Mouse (Mus musculus) WW6 (cell line): ENCODE results near the gene Havcr2.
"Not testable (repeated sequence)": the region's sequence is repeated elsewhere in the genome, so short reads cannot be mapped to it uniquely, and the experiment has no call there.

Experiments
- DNase-seq: peaks from one replicate; pipeline ENCODE4 v3.0.0-alpha.2; 2013; ENCODE audit warnings: low read depth, low spot score

The Havcr2 gene

DNA sequence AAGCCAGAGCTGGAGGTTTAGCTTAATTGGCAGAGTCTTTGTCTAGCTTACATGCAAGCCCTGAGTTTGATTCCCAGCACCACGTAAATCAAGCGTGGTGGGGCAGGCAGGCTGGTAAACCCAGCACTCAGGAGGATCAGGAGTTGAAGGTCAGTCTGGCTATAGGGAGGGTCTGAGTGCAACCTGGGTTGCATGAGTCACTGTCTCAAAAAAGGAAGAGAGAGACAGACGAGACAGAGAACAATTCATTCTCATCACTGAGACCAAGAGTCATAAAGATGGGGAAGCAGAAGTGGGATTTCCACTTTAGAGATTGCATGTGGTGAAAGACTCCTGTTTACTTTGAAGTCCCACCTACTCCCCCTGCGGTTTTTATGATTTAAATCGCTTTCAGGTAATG is 6.6 kb downstream of the Havcr2 start:
- DNase-seq: no peak

- no peak for DNase-seq
Observed at GRCm38 (mm10) chr11:46461931-46462330, 7.2 kb downstream of the Havcr2 start.

DNA sequence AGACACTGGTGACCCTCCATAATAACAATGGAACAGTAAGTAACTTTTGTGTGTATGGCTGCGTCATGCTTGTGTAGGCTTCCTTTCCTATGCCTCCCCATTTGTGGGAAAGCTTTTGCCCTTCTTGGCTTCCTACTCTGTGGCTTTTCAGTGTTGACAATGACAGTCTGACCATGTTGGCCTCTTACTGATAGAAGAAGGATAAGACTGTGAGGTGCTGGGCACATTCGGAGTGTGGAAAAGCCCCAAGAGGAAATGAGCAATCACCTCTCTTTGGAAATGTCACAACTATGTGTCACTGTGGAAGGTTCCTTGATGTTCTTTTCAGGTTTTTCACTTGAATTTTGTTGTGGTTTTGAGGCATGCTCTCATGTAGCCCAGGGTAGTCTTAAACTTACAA is 12.1 kb downstream of the Havcr2 start:
- DNase-seq: no peak

- DNase-seq: no peak
Observed at GRCm38 (mm10) chr11:46474220-46474619, 19.5 kb downstream of the Havcr2 start.

DNA sequence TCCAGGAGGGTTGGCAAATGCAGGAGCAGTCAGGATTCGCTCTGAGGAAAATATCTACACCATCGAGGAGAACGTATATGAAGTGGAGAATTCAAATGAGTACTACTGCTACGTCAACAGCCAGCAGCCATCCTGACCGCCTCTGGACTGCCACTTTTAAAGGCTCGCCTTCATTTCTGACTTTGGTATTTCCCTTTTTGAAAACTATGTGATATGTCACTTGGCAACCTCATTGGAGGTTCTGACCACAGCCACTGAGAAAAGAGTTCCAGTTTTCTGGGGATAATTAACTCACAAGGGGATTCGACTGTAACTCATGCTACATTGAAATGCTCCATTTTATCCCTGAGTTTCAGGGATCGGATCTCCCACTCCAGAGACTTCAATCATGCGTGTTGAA is 24.6 kb downstream of the Havcr2 start:
- DNase-seq: no peak

DNA sequence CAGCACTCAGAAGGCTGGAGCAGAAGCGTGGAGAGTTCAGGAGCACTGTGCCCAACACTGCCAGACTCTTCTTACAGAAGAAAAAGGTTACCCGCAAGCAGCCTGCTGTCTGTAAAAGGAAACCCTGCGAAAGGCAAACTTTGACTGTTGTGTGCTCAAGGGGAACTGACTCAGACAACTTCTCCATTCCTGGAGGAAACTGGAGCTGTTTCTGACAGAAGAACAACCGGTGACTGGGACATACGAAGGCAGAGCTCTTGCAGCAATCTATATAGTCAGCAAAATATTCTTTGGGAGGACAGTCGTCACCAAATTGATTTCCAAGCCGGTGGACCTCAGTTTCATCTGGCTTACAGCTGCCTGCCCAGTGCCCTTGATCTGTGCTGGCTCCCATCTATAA is 25.8 kb downstream of the Havcr2 start:
- DNase-seq: no peak

DNA sequence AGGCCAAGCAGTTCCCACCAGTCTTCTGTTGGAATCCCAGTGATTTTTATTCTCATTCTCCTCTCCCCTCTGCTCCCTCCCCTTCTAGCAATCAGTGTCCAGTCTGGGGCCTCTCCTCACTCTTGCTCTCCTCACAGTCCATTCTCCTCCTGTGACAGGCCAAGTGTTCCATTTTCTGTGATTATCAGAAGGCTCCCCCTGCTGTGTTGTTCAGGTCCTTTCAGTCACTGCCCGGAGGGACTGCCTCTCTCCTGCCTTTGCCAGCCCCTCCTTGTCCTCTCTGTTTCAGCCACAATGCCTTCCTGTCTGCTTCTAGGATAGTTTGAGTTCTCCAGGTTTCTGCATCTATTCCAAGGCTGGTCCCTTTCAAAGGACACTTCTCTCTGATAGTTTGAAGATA is 33.5 kb downstream of the Havcr2 start:
- DNase-seq: no peak

GRCm38 (mm10) chr11:46488650-46489049 is 33.9 kb downstream of the Havcr2 start:
- DNase-seq: no peak

GRCm38 (mm10) chr11:46507146-46507545 is 52.4 kb downstream of the Havcr2 start:
- no peak for DNase-seq

- no peak for DNase-seq
Observed at GRCm38 (mm10) chr11:46509900-46510299, 55.2 kb downstream of the Havcr2 start.

GRCm38 (mm10) chr11:46521341-46521740 is 66.6 kb downstream of the Havcr2 start:
- DNase-seq: not testable (repeated sequence)

DNA sequence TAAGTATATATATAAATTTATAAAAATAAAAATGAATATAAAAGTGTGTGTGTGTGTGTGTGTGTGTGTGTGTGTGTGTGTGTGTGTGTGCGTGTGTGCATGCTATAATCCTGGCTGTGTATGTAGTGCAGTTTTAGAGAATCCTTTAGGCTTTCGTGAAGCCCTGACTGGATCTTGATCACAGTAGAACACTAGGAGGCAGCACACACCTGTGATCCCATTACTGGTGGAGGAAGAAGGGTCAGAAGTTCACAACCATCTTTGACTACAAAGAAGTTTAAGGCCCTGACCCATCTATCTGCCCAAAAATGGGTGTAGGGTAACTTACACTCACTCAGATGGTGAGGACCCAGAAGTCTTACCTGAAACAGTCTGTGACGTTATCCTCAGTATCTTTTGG is 68.0 kb downstream of the Havcr2 start:
- DNase-seq: peak; percentile 33

DNA sequence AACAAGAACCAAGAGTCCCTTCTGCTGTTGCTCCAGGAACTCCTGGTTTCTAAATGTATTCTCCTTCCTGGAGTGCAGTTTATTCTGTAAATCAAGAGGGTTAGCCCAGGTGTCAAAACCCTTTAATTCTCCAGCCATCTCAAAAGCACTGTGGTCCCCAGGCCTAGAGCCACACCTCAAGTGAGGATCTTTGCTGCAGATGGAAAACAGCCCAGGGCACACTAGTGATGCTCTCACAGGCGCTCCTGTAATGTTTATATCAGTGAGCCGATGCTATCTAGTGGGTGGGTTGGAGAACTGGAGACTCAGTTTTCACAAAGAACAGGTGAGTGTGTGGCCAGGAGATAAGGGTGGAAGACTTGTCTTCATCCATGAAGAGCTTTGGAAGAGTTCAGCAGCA is 69.2 kb downstream of the Havcr2 start, which contains the start of gene Gm12169:
Gene Gm12169, plus strand, starts transcription at position 301 of the 400 bp plus-strand sequence.
- no peak for DNase-seq

DNA sequence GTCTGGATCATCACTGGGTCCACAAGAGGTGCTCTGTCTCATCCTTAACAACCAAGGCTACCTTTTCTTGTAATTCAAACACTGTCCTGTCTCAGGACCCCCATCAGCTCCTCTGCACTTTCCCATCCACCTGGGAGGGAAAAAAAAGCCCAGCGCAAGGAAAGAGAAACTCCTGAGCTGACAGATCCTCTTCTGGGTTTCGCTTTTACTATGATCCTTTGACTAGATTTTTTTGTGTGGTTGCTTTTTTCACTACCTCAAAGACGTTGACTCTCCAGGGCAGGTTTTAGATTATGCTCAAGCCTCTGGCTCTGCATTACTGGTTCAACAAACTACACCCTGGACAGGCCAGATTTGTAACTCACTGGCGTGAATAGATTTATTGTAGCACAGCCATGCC is 75.4 kb downstream of the Havcr2 start:
- no peak for DNase-seq
